Mouse (Mus musculus): Measurements from ENCODE around the gene Idi1.
"Not testable (repeated sequence)": the region's sequence is repeated elsewhere in the genome, so short reads cannot be mapped to it uniquely, and the experiment has no call there.

The Idi1 gene

GRCm38 (mm10) chr13:8905986-8906385 lies 20.7 kb downstream of the Idi1 start:
- DNase-seq: not testable (repeated sequence)

- DNase-seq: not testable (repeated sequence)
These were observed 28.6 kb downstream of the Idi1 start for GRCm38 (mm10) chr13:8913890-8914289.

- DNase-seq: no peak
These were observed 48.2 kb downstream of the Idi1 start for GRCm38 (mm10) chr13:8933499-8933898.

GRCm38 (mm10) chr13:8937611-8938140 lies 52.4 kb downstream of the Idi1 start:
- DNase-seq: not testable (repeated sequence)

GRCm38 (mm10) chr13:8941110-8941509 lies 55.8 kb downstream of the Idi1 start:
- DNase-seq: not testable (repeated sequence)

GRCm38 (mm10) chr13:8941701-8942100 lies 56.4 kb downstream of the Idi1 start:
- DNase-seq: not testable (repeated sequence)

All from thymus, postnatal 4 days (tissue).